Mouse (Mus musculus): ENCODE measurements around the gene Vps8.
"Not testable (repeated sequence)": the region's sequence is repeated elsewhere in the genome, so short reads cannot be mapped to it uniquely, and the experiment has no call there.

Gene Vps8

DNA sequence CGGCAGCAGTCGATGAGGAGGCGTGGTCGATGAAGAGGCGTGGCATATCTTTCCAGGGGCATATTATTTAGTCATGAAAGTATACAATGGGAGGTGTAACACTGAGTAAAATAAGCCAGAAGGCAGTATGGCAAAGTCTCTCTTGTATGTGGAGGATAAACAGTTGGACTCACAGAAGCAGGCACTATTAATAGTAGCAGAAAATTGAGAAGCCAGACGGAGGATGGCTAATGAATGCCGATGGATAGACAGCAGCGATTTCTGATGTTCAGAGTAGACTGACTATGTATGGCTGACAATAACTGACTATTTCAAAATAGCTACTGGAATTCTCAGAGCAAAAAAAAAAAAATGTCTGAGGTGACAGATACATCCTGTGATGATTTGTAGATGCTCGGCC lies 233.0 kb downstream of the Vps8 start:
- DNase-seq (ENCODE audit: low read depth, low spot score) = peak; percentile 64

DNA sequence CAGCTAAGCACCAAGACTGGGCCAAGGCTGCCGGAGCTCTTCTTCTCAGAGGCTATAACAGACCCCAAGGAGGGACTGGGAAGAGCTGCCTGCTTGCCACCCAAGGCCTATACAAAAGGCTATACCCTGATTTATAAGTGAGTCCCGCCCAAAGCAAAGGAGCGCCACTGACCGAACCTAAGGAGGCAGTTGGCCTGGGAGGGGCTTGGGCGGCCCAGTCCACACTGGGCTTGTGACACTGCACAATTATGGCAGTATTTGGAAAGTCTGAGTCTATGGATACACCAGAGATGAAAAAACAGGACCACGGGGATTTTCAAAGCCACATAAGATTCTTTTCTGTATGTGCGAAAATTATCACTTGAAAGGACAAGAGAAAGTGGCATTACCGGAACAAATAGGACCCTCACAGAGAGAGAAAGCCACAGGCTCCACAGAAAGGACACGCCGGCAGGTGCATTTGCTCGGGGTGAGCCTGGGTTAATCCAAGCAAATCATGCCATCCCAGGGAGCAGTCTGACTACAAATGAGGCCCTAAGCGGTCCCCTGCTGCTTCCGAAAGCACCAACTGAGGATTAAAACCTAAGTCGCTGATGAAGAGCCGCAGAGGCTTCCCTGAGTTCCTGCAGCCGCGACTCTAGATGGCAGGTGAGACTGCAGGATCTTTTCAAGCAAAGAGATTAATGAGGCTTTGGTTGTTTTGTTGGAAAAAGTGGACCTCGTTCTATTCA lies 241.9 kb downstream of the Vps8 start:
- peak; percentile 45 for DNase-seq (ENCODE audit: low read depth, low spot score)

DNA sequence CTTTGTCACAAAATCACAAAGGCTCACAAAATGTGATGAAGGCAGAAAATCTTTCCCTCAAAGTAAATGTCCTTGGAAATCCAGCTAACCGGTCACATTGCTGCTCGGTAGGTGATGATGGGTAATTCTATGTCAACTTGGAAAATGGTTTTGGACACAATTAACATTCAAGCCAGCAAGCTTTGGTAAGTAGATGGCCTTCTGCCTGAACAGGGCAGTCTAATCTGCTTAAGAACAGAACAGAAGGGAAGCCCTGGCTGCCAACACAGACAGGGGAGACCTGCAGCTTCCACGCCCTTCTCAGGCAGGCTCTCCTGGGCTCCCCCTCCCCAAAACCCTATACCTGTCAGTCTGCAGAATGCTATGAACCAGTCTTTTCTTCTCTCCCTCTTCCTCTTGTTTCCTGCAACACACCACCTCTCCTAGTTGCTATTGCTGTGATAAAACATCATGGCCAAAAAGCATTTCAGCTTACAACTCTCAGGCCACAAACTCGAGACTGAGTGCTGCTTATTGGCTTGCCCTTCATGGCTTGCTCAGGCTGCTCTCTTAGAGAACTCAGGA lies 242.6 kb downstream of the Vps8 start:
- DNase-seq (ENCODE audit: low read depth, low spot score) = peak; percentile 58

DNA sequence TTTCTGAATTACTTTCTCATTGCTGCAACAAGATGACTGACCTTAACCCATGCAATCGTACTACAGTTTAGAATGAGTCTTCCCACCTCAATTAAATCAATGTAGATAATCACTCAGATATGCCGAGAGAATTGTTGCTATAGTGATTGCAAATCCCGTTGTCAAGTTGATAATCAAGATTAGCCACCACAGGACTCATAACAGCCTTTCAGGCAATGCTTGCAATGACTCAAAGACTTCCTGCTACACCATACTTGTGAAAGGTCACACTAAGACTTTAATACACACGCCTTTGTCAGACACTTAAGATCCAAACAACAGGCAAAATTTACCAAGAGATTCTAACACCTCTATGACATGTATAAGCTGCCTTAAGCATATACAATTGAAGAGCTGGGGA lies 249.0 kb downstream of the Vps8 start:
- DNase-seq (ENCODE audit: low read depth, low spot score) = no peak

DNA sequence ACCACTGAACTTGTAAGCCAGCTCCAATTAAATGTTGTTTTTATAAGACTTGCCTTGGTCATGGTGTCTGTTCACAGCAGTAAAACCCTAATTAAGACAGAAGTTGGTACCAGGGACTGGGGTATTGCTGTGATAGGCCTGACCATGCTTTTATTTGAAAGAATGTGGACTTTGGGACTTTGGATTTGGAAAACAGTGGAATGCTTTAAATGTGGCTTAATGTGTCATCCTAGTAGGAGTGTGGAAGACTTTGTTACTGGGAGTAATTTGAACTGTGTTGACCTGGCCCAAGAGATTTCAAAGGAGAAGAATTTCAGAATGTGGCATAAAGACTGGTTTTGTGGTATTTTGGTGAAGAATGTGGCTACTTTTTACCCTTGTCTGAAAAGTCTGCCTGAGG lies 250.1 kb downstream of the Vps8 start:
- not testable (repeated sequence) for DNase-seq (ENCODE audit: low read depth, low spot score)

DNA sequence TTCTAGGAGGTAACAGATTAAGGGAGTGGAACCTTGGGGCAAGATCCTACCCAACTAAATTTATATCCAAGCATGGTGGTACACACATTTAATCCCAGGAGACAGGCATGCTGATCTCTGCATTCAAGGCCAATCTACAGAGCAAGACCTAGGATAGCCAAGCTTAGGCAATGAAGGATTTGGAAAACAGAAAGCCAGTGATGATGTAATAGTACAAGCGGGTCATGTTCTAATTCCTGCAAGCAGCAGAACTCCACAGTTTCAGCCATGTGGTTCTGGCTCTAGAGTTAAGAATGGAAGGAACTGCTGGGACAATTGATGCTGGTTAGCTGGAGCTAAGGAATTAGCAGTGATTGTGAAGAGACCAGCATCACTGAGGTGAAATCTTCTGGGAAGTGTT lies 250.7 kb downstream of the Vps8 start:
- DNase-seq (ENCODE audit: low read depth, low spot score) = not testable (repeated sequence)

DNA sequence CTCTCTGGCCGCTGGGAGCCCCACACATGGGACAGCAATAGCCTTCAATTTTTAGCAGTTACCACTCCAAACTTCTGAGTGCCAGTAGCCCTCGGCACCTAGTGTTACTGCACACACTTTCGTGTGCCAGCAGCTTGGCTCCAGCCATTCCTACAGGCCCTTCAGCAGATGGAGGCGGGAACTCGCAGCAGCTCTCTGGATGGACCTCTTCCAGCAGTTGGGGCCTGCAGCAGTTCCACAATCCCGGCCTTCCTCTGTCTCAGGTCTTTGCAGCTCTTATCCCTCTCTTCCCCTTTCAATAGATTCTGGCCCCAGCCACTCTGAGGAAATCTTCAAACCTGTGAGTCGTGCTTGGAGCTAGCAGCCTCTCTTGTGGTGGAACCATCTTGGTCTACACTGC lies 253.9 kb downstream of the Vps8 start:
- peak; percentile 47 for DNase-seq (ENCODE audit: low read depth, low spot score)

DNA sequence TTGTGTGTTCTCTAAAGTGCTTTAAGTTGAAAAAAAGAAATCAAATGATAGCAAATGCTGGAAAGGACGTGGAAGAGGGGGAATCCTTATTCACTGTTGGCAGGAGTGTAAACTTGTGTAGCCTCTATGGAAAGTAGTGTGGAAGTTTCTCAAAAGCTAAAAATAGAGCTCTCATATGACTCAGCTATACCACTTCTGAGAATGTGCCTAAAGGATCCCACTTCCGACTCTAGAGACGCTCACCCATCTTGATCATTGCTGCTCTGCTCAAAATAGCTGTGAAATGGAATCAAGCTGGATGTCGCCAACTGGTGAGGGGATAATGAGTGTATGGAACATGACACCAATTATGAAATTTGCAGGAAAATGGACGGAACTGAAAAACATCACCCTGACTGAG lies 264.5 kb downstream of the Vps8 start:
- DNase-seq (ENCODE audit: low read depth, low spot score) = peak; percentile 71

DNA sequence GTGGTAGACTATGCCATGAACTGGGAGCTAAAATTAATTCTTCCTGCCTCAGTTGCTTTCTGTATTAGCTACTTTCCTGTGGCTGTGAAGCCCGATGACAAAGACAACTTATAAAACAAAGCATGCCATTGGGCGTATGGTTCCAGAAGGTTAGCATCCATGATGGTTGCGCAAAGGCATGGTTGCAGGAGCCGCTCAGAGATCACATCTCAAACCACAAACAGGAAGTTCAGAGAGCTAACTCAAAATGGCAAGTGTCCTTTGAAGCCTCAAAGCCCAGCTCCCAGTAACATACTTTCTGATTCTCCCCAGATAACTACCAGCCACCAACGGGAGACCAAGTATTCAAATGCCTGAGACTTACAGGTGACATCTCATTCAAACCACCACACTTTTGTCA lies 266.2 kb downstream of the Vps8 start:
- DNase-seq (ENCODE audit: low read depth, low spot score) = no peak

DNA sequence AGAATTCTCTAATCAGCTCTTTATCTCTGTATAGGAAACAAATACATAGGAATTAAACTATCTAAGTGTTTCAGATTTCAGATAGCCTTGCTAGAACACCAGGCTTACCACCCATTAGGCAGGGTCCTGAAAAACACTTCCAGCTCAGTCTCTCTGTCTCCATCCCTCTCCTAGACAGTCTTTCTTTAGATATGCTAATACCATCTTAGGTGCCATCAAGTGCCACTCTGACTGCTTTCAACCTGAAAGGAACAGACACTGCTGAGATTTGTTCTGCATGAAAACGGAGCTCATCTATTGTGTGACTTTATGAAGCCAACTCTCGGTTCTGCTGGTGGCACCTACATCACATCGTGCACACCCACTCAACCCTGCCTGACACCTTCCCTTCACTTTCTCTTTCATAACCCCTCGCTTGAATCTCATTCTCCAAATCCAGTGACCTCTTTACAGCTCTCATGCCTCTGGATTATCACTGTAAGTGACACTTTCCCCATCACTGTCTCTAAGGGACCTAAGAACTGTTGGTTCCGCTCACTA lies 267.4 kb downstream of the Vps8 start:
- DNase-seq (ENCODE audit: low read depth, low spot score) = peak; percentile 65

DNA sequence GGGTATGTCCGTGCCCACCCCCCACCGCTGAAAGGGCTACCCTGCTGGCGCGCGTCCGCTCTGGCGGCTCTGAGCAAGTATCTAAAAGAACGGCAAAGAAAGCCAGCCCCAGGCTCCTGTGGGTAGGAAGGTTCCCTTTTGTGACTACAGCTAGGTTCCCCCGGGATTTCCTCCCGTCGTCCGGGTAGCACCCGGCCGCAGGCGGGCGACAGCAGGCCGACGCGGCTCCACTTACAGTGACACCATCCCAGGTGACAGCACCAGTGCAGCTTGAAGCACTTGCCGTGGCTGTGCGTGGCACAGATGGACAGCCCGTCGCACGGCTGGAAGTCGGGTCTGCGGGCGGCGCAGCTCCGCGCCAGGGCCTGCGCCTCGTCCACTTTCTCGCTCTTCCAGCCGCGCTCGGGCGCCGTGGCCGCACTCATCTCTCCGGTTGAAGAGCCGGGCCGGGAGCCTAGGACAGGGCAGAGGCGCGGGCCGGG lies 271.1 kb downstream of the Vps8 start:
- DNase-seq (ENCODE audit: low read depth, low spot score) = peak; percentile 91
